Mouse (Mus musculus): ENCODE measurements around the gene Sertad1.

GRCm38 (mm10) chr7:27467648-27468047 is 19.1 kb upstream of the Sertad1 start:
- no peak for TF ChIP-seq CTCF (IDR thresholded peaks at IDR 0.05; ENCODE audit: extremely low read depth, insufficient read depth, low read length)
- no peak for TF ChIP-seq POLR2A (IDR thresholded peaks at IDR 0.05; ENCODE audit: extremely low read depth, insufficient read depth, low read length)

All from cortical plate, adult 2 months (tissue).